Mouse (Mus musculus): Measurements from ENCODE around the gene Paxx. TPM values are rescaled to one million over a fixed set of nuclear protein-coding genes. Genes with fewer than 3 reads are reported as not detected.

Gene Paxx
- polyA plus RNA-seq, 1 experiment from 2014 or later, result 48.6 TPM

- H3K9me3 ChIP-seq, result no peaks in the 10 kb centered on the region
- no peak for ATAC-seq (ENCODE audit: low FRiP score, low read depth)
- no peak overlapping the region for H3K4me3 ChIP-seq
- peaks cover 14% of the 10 kb centered on the region for H3K36me3 ChIP-seq
- no peak overlapping the region for H3K27ac ChIP-seq (replicated peaks)
- no peaks in the 10 kb centered on the region; the same call in 1 of the 2 replicates for H3K27me3 ChIP-seq
- peaks cover 18% of the 10 kb centered on the region for H3K4me1 ChIP-seq
- WGBS, result 87% methylated on average over 5 of the region's 5 CpGs
- H3K9ac ChIP-seq (replicated peaks), result no peak overlapping the region
- no peak overlapping the region for H3K4me2 ChIP-seq (replicated peaks)
Observed at GRCm38 (mm10) chr2:25458911-25459310, 2.0 kb downstream of the Paxx start.

- Histone ChIP-seq H3K27ac (replicated peaks) (no peak overlapping the region), H3K4me2 (replicated peaks) (no peak overlapping the region), H3K9ac (replicated peaks) (0 out of 2 replicates have a peak overlapping the region, but pooled peaks have one; percentile 17), H3K27me3 (no peaks in the 10 kb centered on the region; the same call in 1 of the 2 replicates), H3K4me3 (no peak overlapping the region), H3K9me3 (no peaks in the 10 kb centered on the region), H3K4me1 (peaks cover 18% of the 10 kb centered on the region), H3K36me3 (peaks cover 14% of the 10 kb centered on the region)
- WGBS, result 88% methylated on average over 9 of the region's 9 CpGs
- ATAC-seq (ENCODE audit: low FRiP score, low read depth), result no peak
Observed at GRCm38 (mm10) chr2:25457022-25457896, 3.6 kb downstream of the Paxx start.

- H3K27ac ChIP-seq (replicated peaks), result no peak within 1 kb of the TSS
- no peak within 1 kb of the TSS for H3K4me2 ChIP-seq (replicated peaks)
- peaks cover 15% of the 10 kb centered on the region for H3K4me1 ChIP-seq
- 0 out of 2 replicates have a peak within 1 kb of the TSS, but pooled peaks have one; percentile 17 for H3K9ac ChIP-seq (replicated peaks)
- no peak within 1 kb of the TSS for H3K4me3 ChIP-seq
- peaks cover 14% of the 10 kb centered on the region for H3K36me3 ChIP-seq
- WGBS, result 65% methylated on average over 14 of the region's 14 CpGs
- no peaks in the 10 kb centered on the region for H3K9me3 ChIP-seq
- no peak for ATAC-seq (ENCODE audit: low FRiP score, low read depth)
- no peaks in the 10 kb centered on the region; the same call in 1 of the 2 replicates for H3K27me3 ChIP-seq
Observed at GRCm38 (mm10) chr2:25456205-25456953, 4.5 kb downstream of the Paxx start, which contains the start of gene Clic3. TSS of gene Clic3 (plus strand) at chr2:25456838.

- no peaks in the 10 kb centered on the region for H3K4me1 ChIP-seq
- H3K27ac ChIP-seq (replicated peaks), result no peak overlapping the region
- no peak overlapping the region for H3K4me3 ChIP-seq
- H3K27me3 ChIP-seq, result no peaks in the 10 kb centered on the region; the same call in 1 of the 2 replicates
- no peak for ATAC-seq (ENCODE audit: low FRiP score, low read depth)
- WGBS, result 45% methylated on average over 1 of the region's 1 CpGs
- H3K9ac ChIP-seq (replicated peaks), result no peak overlapping the region
- H3K4me2 ChIP-seq (replicated peaks), result no peak overlapping the region
- no peaks in the 10 kb centered on the region for H3K9me3 ChIP-seq
- H3K36me3 ChIP-seq, result peaks cover 6% of the 10 kb centered on the region
Observed at GRCm38 (mm10) chr2:25452951-25453350, 7.9 kb downstream of the Paxx start.

- H3K9me3 ChIP-seq, result no peaks in the 10 kb centered on the region
- 86% methylated on average over 8 of the region's 8 CpGs for WGBS
- H3K9ac ChIP-seq (replicated peaks), result no peak overlapping the region
- no peak overlapping the region for H3K4me3 ChIP-seq
- H3K4me2 ChIP-seq (replicated peaks), result no peak overlapping the region
- H3K27ac ChIP-seq (replicated peaks), result no peak overlapping the region
- peaks cover 23% of the 10 kb centered on the region for H3K36me3 ChIP-seq
- ATAC-seq (ENCODE audit: low FRiP score, low read depth), result no peak
- no peaks in the 10 kb centered on the region; the same call in 1 of the 2 replicates for H3K27me3 ChIP-seq
- H3K4me1 ChIP-seq, result no peaks in the 10 kb centered on the region
Observed at GRCm38 (mm10) chr2:25450853-25451647, 9.8 kb downstream of the Paxx start.

GRCm38 (mm10) chr2:25442682-25443081, 18.2 kb downstream of the Paxx start:
- Histone ChIP-seq H3K4me1 (no peaks in the 10 kb centered on the region), H3K4me2 (replicated peaks) (no peak overlapping the region), H3K9ac (replicated peaks) (no peak overlapping the region), H3K4me3 (no peak overlapping the region), H3K9me3 (no peaks in the 10 kb centered on the region), H3K36me3 (peaks cover 95% of the 10 kb centered on the region), H3K27ac (replicated peaks) (no peak overlapping the region), H3K27me3 (no peaks in the 10 kb centered on the region)
- WGBS, result 96% methylated on average over 14 of the region's 14 CpGs
- no peak for ATAC-seq (ENCODE audit: low FRiP score, low read depth)

GRCm38 (mm10) chr2:25441067-25441466, 19.8 kb downstream of the Paxx start:
- no peaks in the 10 kb centered on the region for H3K4me1 ChIP-seq
- no peaks in the 10 kb centered on the region for H3K9me3 ChIP-seq
- H3K36me3 ChIP-seq, result peaks cover 95% of the 10 kb centered on the region
- H3K4me2 ChIP-seq (replicated peaks), result no peak overlapping the region
- H3K4me3 ChIP-seq, result no peak overlapping the region
- no peak overlapping the region for H3K27ac ChIP-seq (replicated peaks)
- H3K9ac ChIP-seq (replicated peaks), result no peak overlapping the region
- ATAC-seq (ENCODE audit: low FRiP score, low read depth), result no peak
- WGBS, result 88% methylated on average over 20 of the region's 20 CpGs
- no peaks in the 10 kb centered on the region for H3K27me3 ChIP-seq

GRCm38 (mm10) chr2:25436286-25436820, 24.5 kb downstream of the Paxx start:
- WGBS, result 94% methylated on average over 10 of the region's 10 CpGs
- peaks cover 56% of the 10 kb centered on the region for H3K36me3 ChIP-seq

GRCm38 (mm10) chr2:25434292-25434691, 26.6 kb downstream of the Paxx start:
- Histone ChIP-seq H3K27me3 (peaks cover 19% of the 10 kb centered on the region), H3K27ac (replicated peaks) (no peak overlapping the region), H3K4me3 (no peak overlapping the region), H3K4me1 (peaks cover 19% of the 10 kb centered on the region), H3K4me2 (replicated peaks) (no peak overlapping the region), H3K36me3 (peaks cover 40% of the 10 kb centered on the region), H3K9ac (replicated peaks) (no peak overlapping the region), H3K9me3 (no peaks in the 10 kb centered on the region)
- WGBS, result 85% methylated on average over 8 of the region's 8 CpGs
- no peak for ATAC-seq (ENCODE audit: low FRiP score, low read depth)

More at GRCm38 (mm10) chr2:25436286-25436820, 24.5 kb downstream of the Paxx start:
- ATAC-seq (ENCODE audit: low FRiP score, low read depth), result no peak
- no peaks in the 10 kb centered on the region for H3K9me3 ChIP-seq
- H3K4me2 ChIP-seq (replicated peaks), result no peak overlapping the region
- H3K4me3 ChIP-seq, result no peak overlapping the region
- no peak overlapping the region for H3K9ac ChIP-seq (replicated peaks)
- H3K27ac ChIP-seq (replicated peaks), result no peak overlapping the region
- H3K4me1 ChIP-seq, result no peaks in the 10 kb centered on the region
- H3K27me3 ChIP-seq, result no peaks in the 10 kb centered on the region

- Histone ChIP-seq H3K4me1 (peaks cover 22% of the 10 kb centered on the region), H3K9me3 (no peaks in the 10 kb centered on the region), H3K9ac (replicated peaks) (no peak overlapping the region), H3K36me3 (peaks cover 28% of the 10 kb centered on the region), H3K27ac (replicated peaks) (no peak overlapping the region), H3K4me3 (no peak overlapping the region), H3K4me2 (replicated peaks) (no peak overlapping the region), H3K27me3 (peaks cover 20% of the 10 kb centered on the region)
- 90% methylated on average over 17 of the region's 17 CpGs for WGBS
- no peak for ATAC-seq (ENCODE audit: low FRiP score, low read depth)
Observed at GRCm38 (mm10) chr2:25433101-25433500, 27.8 kb downstream of the Paxx start.

GRCm38 (mm10) chr2:25432326-25433098, 28.4 kb downstream of the Paxx start:
- Histone ChIP-seq H3K4me1 (peaks cover 22% of the 10 kb centered on the region), H3K4me2 (replicated peaks) (no peak overlapping the region), H3K36me3 (peaks cover 22% of the 10 kb centered on the region), H3K27me3 (peaks cover 20% of the 10 kb centered on the region), H3K9ac (replicated peaks) (no peak overlapping the region), H3K9me3 (no peaks in the 10 kb centered on the region), H3K4me3 (no peak overlapping the region), H3K27ac (replicated peaks) (no peak overlapping the region)
- ATAC-seq (ENCODE audit: low FRiP score, low read depth), result no peak
- WGBS, result 77% methylated on average over 11 of the region's 11 CpGs

Measured in midbrain, embryonic 12.5 days (tissue).